Mouse (Mus musculus) bone marrow, adult 2 months (tissue): ENCODE data around the gene Hoxb8.

Source experiments
- CTCF ChIP-seq: fragments of 200-500 bp; IDR thresholded peaks from 2 replicates; pipeline ENCODE4 v1.5.1; 2011; ENCODE audit warnings: low read length, control low read depth; ENCODE audit not compliant: control insufficient read depth, insufficient read depth
- POLR2A ChIP-seq: fragments of 200-500 bp; IDR thresholded peaks from 2 replicates; pipeline ENCODE4 v1.6.1; 2011; ENCODE audit warnings: low read depth, mild to moderate bottlenecking, control low read depth, low read length, borderline replicate concordance; ENCODE audit not compliant: control insufficient read depth

DNA sequence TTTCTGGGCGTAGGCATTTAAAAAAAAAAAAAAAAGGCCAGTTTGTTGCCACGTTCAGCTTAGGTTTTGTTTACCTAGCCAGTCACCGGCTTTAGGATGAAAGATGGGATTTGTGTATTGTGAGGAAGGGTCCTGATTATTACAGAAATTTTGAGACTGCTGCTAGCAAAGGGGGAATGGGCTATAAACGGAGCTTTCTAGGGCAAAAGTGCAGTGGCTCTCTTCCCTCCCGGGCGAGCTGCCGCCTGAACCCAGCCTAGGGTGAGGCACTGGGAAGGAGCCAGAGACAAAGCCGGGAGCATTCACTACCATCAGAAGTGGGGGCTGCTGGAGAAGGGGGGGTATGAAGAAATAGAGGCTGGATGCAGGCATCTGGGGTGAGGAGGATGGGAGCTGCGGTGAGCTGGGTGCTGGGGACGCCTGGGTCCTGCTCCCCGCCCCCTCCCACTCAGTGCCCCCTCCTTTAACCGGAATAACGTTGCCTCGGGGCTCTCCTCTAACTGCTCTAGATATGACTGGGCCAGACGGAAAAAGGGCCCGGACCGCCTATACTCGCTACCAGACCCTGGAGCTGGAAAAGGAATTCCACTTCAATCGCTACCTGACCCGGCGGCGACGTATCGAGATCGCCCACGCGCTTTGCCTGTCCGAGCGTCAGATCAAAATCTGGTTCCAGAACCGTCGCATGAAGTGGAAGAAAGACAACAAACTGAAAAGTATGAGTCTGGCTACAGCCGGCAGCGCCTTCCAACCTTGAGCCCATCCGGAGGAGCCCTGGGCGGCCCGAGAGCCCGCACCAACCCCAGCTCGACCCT lies 22.9 kb downstream of the Hoxb8 start:
- no peak for TF ChIP-seq CTCF
- TF ChIP-seq POLR2A = no peak
